Mouse (Mus musculus): ENCODE data around the gene Myh10.

Gene Myh10

GRCm38 (mm10) chr11:68864544-68865189 lies 173.3 kb downstream of the Myh10 start:
- no peak for DNase-seq

Data from cerebellum, adult 9-11 months (tissue).